8 mouse cellular contexts compared by ENCODE assay signal in the genomic region with DNA sequence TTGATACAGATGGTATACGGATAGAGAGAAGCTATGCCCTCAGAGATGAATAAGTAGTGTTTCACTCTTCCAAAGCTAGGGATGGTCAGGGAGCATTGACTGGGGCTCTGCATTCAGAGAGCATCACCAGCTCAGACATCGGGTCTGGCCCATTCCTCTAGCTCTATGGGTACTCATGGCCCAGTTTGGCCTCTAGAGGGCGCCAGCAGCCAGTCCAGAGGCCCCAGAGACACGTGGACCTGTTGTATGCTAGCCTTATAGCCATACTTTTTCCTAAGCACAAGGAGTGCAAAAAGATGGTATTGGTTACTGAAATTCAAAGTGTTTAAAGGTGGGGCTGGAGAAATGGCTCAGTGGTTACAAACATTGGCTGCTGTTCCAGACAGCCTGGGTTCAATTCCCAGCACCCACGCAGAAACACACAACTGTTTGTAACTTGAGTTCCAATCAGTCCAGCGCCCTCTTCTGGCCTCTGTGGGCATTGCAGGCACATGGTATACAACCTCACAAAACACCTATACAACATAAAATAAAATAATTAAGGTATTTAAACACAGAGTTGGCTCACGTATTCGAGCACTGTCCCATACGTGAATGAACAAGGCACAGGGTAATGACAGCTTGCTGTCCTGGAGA.
DNase-seq lines count a peak whose midpoint lies in the region; ATAC-seq lines count a peak whose summit lies in the region.

No protein-coding gene starts in this region.

- WGBS in hindbrain, embryonic 10.5 days = 63% methylated on average over 9 of the region's 9 CpGs
- WGBS in hindbrain, embryonic 13.5 days = 64% methylated on average over 9 of the region's 9 CpGs

- H3K9me3 ChIP-seq in hindbrain, embryonic 10.5 days = no peaks in the 10 kb centered on the region
- 0 out of 2 replicates have a peak, but pooled peaks cover 4% of the 10 kb centered on the region for H3K9me3 ChIP-seq in hindbrain, embryonic 13.5 days

- H3K27ac ChIP-seq in hindbrain, embryonic 10.5 days = no peak overlapping the region
- no peak overlapping the region for H3K27ac ChIP-seq in hindbrain, embryonic 13.5 days

- DNase-seq in hindbrain, embryonic 10.5 days (ENCODE audit: low spot score) = peak; percentile 36
- peak; percentile 60 for DNase-seq in right cerebral cortex, postnatal 14 days
- DNase-seq in right cerebral cortex, postnatal 25 days = no peak
- DNase-seq in embryo, embryonic 9.5 days (ENCODE audit: extremely low spot score) = peak; percentile 26
- DNase-seq in testis, postnatal 14 days (ENCODE audit: low spot score) = peak; percentile 61
- DNase-seq in heart, adult 18-20 months = no peak
- no peak for DNase-seq in gastrocnemius, adult 8-10 months (ENCODE audit: low spot score in 2 of 2)

- H3K4me2 ChIP-seq in hindbrain, embryonic 13.5 days = no peak overlapping the region

- H3K4me3 ChIP-seq in hindbrain, embryonic 10.5 days = no peak overlapping the region
- no peak overlapping the region for H3K4me3 ChIP-seq in hindbrain, embryonic 13.5 days

- H3K36me3 ChIP-seq in hindbrain, embryonic 10.5 days = no peaks in the 10 kb centered on the region
- H3K36me3 ChIP-seq in hindbrain, embryonic 13.5 days = no peaks in the 10 kb centered on the region

- H3K9ac ChIP-seq in hindbrain, embryonic 13.5 days = no peak overlapping the region

- ATAC-seq in hindbrain, embryonic 13.5 days (ENCODE audit: low FRiP score) = no peak

- H3K4me1 ChIP-seq in hindbrain, embryonic 10.5 days (replicated peaks) = peaks cover 28% of the 10 kb centered on the region
- peaks cover 43% of the 10 kb centered on the region for H3K4me1 ChIP-seq in hindbrain, embryonic 13.5 days (replicated peaks)

- no peaks in the 10 kb centered on the region for H3K27me3 ChIP-seq in hindbrain, embryonic 10.5 days (ENCODE audit: insufficient read depth, poor library complexity, severe bottlenecking)
- no peaks in the 10 kb centered on the region for H3K27me3 ChIP-seq in hindbrain, embryonic 13.5 days

Comparison
In these comparisons a context has a peak if more than half of its experiments do, and no peak if none do; other contexts are left out.
1. DNase-seq: peak in hindbrain, embryonic 10.5 days (single experiment), right cerebral cortex, postnatal 14 days (single experiment), embryo, embryonic 9.5 days (single experiment) and testis, postnatal 14 days (single experiment); none in right cerebral cortex, postnatal 25 days (single experiment), heart, adult 18-20 months (0 of 2) and gastrocnemius, adult 8-10 months (0 of 2).